Mouse (Mus musculus): ENCODE results near the gene Cuta.

The Cuta gene

DNA sequence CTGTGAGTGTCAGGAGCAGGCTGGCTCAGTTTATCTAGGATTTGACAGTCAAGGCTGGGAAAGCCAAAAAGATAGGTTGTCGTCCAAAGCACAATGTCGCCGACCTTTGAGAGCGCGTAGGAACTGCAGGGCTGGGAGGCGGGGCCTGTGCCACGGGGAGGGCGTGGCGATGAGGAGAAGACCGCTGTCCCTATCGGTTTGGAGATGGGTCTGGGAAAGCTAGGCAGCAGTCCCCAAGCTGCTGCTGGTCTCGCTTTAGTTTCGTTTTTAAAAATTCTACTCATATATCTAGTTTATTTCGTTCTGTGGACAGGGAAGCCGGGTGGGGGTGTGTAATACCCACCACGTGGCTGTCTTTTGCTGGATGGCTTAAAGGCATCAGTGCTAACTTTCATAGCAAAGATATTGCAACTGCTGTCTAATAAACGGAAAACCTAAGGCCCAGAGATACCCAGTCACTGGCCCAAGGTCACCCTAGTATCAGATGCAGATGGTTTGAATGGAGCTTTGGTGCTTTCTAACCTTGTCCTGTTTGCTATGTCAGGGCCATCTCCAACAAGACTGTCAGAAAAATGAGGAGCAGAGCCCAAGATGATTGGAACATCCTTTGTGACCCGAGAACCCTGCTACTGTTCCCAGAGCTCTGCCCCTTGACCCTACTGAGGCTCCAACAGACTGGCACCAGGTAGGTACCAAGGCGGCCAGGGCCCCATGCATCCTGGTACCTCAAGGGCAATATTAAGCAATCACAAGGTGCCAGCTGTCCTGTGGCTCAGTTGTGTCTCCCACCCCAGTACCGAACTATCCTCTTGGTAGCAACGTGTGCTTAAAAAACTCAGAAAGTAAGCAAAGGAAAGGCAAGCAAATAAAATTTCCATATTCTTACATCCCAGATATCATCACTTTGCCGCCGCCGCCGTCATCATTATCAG is 54.1 kb downstream of the Cuta start:
- peak; percentile 87 to 88 for DNase-seq
